8 mouse cellular contexts compared by ENCODE assay signal in the genomic region with DNA sequence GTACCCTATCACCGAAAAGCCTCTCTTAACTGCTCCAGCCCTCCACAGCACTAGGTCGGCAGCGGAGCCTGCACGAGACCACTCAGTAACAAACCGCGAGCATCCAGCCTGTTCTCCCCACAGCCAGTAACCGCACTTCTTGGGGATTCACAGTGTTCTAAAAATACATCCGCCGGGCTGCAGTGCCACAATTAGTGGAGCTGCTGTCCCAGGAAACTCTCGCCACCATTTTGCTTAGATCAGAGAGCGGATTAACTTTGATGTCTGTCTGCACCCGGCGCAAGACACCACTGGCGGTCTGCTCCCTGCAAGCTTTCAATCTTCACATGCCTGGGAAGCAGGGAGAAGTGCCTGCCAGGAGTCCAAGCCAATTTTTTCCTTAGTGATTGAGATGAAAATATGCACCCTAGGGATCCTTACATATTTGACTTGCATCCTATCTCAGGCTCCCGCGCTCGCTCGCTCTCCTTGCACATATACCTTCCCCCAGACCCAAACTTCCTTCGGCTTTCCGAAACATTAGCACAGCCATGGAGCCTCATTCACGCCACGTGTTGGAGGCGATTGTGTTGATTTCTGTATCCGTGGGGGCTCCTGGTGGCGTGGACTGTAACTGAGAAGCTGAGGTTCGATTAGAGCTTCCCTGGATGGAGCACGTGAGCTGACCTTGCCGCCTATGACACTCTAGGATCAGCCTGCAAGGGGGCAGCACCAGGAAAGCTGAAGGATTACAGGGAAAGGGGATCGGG. TPM values are rescaled to one million over a fixed set of nuclear protein-coding genes. Genes with fewer than 3 reads are reported as not detected.
A peak's percentile ranks its signal among the peaks of the same experiment; 100 is the strongest.
DNase-seq lines count a peak whose midpoint lies in the region; ATAC-seq and TF ChIP-seq lines count a peak whose summit lies in the region.

No protein-coding gene starts in this region.

- no peaks in the 10 kb centered on the region; the same call in 1 of the 2 replicates for H3K27me3 ChIP-seq in thymus, adult 2 months (ENCODE audit: control insufficient read depth, insufficient read depth, low read length)
- H3K27me3 ChIP-seq in heart, embryonic 16.5 days (ENCODE audit: control insufficient read depth, insufficient read depth, low read length): 0 out of 2 replicates have a peak, but pooled peaks cover 2% of the 10 kb centered on the region
- peaks cover 12% of the 10 kb centered on the region; the same call in 1 of the 2 replicates for H3K27me3 ChIP-seq in limb, embryonic 14.5 days (ENCODE audit: control insufficient read depth, insufficient read depth, low read length)

- peak; percentile 53 for ATAC-seq in heart, embryonic 16.5 days (replicated peaks; ENCODE audit: extremely low read depth, insufficient read depth, low FRiP score)
- peak; percentile 62; the same call in 1 of the 2 replicates for ATAC-seq in limb, embryonic 14.5 days (ENCODE audit: low FRiP score, low read depth)

- H3K27ac ChIP-seq in thymus, adult 2 months (ENCODE audit: control insufficient read depth, insufficient read depth, low read length): no peak overlapping the region
- H3K27ac ChIP-seq in heart, embryonic 16.5 days (ENCODE audit: low read length): peak overlapping the region; percentile 46
- H3K27ac ChIP-seq in limb, embryonic 14.5 days (replicated peaks; ENCODE audit: low read depth, low read length): no peak overlapping the region

- no peaks in the 10 kb centered on the region for H3K36me3 ChIP-seq in thymus, adult 2 months (ENCODE audit: control insufficient read depth, insufficient read depth, low read length)
- no peaks in the 10 kb centered on the region for H3K36me3 ChIP-seq in heart, embryonic 16.5 days (ENCODE audit: control insufficient read depth, insufficient read depth)
- H3K36me3 ChIP-seq in limb, embryonic 14.5 days (ENCODE audit: control insufficient read depth, insufficient read depth, low read length): no peaks in the 10 kb centered on the region

- peak overlapping the region; percentile 89 for H3K4me2 ChIP-seq in heart, embryonic 16.5 days (ENCODE audit: low read depth, low read length)
- H3K4me2 ChIP-seq in limb, embryonic 14.5 days (replicated peaks; ENCODE audit: low read depth, low read length, severe bottlenecking): peak overlapping the region; percentile 64

- no peak for TF ChIP-seq CTCF in thymus, adult 2 months (IDR thresholded peaks at IDR 0.05; ENCODE audit: borderline replicate concordance, control insufficient read depth, extremely low read depth, insufficient read depth, low read length, poor library complexity)

- no peaks in the 10 kb centered on the region for H3K9me3 ChIP-seq in heart, embryonic 16.5 days (replicated peaks; ENCODE audit: control insufficient read depth, low read length)
- H3K9me3 ChIP-seq in limb, embryonic 14.5 days (ENCODE audit: control insufficient read depth, low read length): no peaks in the 10 kb centered on the region

- WGBS in thymus, adult 2 months: 6% methylated on average over 29 of the region's 29 CpGs
- WGBS in heart, embryonic 16.5 days: 2% methylated on average over 29 of the region's 29 CpGs
- WGBS in limb, embryonic 14.5 days: 2% methylated on average over 29 of the region's 29 CpGs

- no peak for TF ChIP-seq POLR2A in thymus, adult 2 months (IDR thresholded peaks at IDR 0.05; ENCODE audit: control insufficient read depth, extremely low read depth, insufficient read depth, low read length, poor library complexity)
- no peak for TF ChIP-seq POLR2A in limb, embryonic 14.5 days (IDR thresholded peaks at IDR 0.05; ENCODE audit: borderline replicate concordance, extremely low read depth, insufficient read depth, insufficient read length)

- DNase-seq in adrenal gland, postnatal 10 days: peak; percentile 33
- no peak for DNase-seq in adrenal gland, postnatal 4 days (ENCODE audit: low spot score in 2 of 2)
- peak; percentile 24 for DNase-seq in thymus, adult 2 months
- DNase-seq in thymus, adult 18-20 months: no peak
- DNase-seq in limb, embryonic 14.5 days (ENCODE audit: low spot score): peak; percentile 60
- DNase-seq in naive thymus-derived CD4-positive, alpha-beta T cell, adult 2 months (ENCODE audit: low read depth): peak; percentile 40
- DNase-seq in natural killer cell, adult 2 months (ENCODE audit: low spot score in 2 of 2): no peak

- peak overlapping the region; percentile 62 for H3K9ac ChIP-seq in heart, embryonic 16.5 days (ENCODE audit: low read length)
- H3K9ac ChIP-seq in limb, embryonic 14.5 days (ENCODE audit: low read depth, low read length, severe bottlenecking): peak overlapping the region; percentile 13

- H3K4me1 ChIP-seq in thymus, adult 2 months (replicated peaks; ENCODE audit: control insufficient read depth, insufficient read depth, low read length): peaks cover 8% of the 10 kb centered on the region
- peaks cover 10% of the 10 kb centered on the region; the same call in 1 of the 2 replicates for H3K4me1 ChIP-seq in heart, embryonic 16.5 days (ENCODE audit: control insufficient read depth, insufficient read depth, low read length)
- peaks cover 12% of the 10 kb centered on the region for H3K4me1 ChIP-seq in limb, embryonic 14.5 days (ENCODE audit: control insufficient read depth, insufficient read depth, low read length)

- 0 out of 2 replicates have a peak overlapping the region, but pooled peaks have one; percentile 5 for H3K4me3 ChIP-seq in thymus, adult 2 months (ENCODE audit: control insufficient read depth, insufficient read depth, low read length)
- H3K4me3 ChIP-seq in heart, embryonic 16.5 days (ENCODE audit: low read length): peak overlapping the region; percentile 50
- peak overlapping the region; percentile 36 for H3K4me3 ChIP-seq in limb, embryonic 14.5 days (replicated peaks; ENCODE audit: low read length)

RNA-seq across cellular contexts. Expression of a gene that starts 8.7 kb away (rescaled TPM):
- 10 to 100 TPM; 63.1 to 83.1 TPM for total RNA-seq in adrenal gland, postnatal 10 days (2021)
- total RNA-seq in adrenal gland, postnatal 4 days (2021): 10 to 100 TPM; 66.2 to 71.2 TPM
- polyA plus RNA-seq in thymus, adult 2 months (2012; rRNA removed): 37.4 and 52.3 TPM in 2 replicates
- 188 and 196 TPM in 2 replicates for polyA plus RNA-seq in heart, embryonic 16.5 days (2015; fragmentation: Nextera tagmentation; extraction: Ambion mirVana)
- polyA plus RNA-seq in limb, embryonic 14.5 days (2012; rRNA removed): 47.4 and 48.1 TPM in 2 replicates
- polyA plus RNA-seq in limb, embryonic 14.5 days (2014; fragmentation: Nextera tagmentation; extraction: Ambion mirVana): 100 and 112 TPM in 2 replicates

RNA-seq across cellular contexts. Expression of a gene that starts 44.5 kb away (rescaled TPM):
- total RNA-seq in adrenal gland, postnatal 10 days (2021): 10 to 100 TPM in 1 of 2 experiments, 1 to 10 TPM in 1; 5.1 to 11.2 TPM
- 1 to 10 TPM; 7.0 to 8.0 TPM for total RNA-seq in adrenal gland, postnatal 4 days (2021)
- 1.9 and 2.4 TPM in 2 replicates for polyA plus RNA-seq in thymus, adult 2 months (2012; rRNA removed)
- 0.91 and 1.4 TPM in 2 replicates for polyA plus RNA-seq in heart, embryonic 16.5 days (2015; fragmentation: Nextera tagmentation; extraction: Ambion mirVana)
- polyA plus RNA-seq in limb, embryonic 14.5 days (2012; rRNA removed): 4.6 and 5.1 TPM in 2 replicates
- 2.7 and 3.6 TPM in 2 replicates for polyA plus RNA-seq in limb, embryonic 14.5 days (2014; fragmentation: Nextera tagmentation; extraction: Ambion mirVana)

Comparison
In these comparisons a context has a peak if more than half of its experiments do, and no peak if none do; other contexts are left out.
1. DNase-seq: peak in adrenal gland, postnatal 10 days (single experiment), thymus, adult 2 months (single experiment), limb, embryonic 14.5 days (single experiment) and naive thymus-derived CD4-positive, alpha-beta T cell, adult 2 months (single experiment); none in adrenal gland, postnatal 4 days (0 of 2), thymus, adult 18-20 months (0 of 2) and natural killer cell, adult 2 months (0 of 2).
2. Peak in every context shown above with its lines, with median percentiles within 50 percentile points of each other: H3K4me3 ChIP-seq.